23 mouse cellular contexts compared by ENCODE assay signal in genomic region chr13:114532393-114533097, GRCm38 (mm10).
A peak's percentile ranks its signal among the peaks of the same experiment; 100 is the strongest.
DNase-seq lines count a peak whose midpoint lies in the region; ATAC-seq lines count a peak whose summit lies in the region.
"Had no signal": no experiment of that assay in that cellular context is flagged by ENCODE, and none has a peak within 500 bp of the region (broad histone marks: within the 10 kb centered on the region; RNA-seq: fewer than 3 reads in every experiment).

No protein-coding gene starts in this region.

- peak overlapping the region; percentile 48; the same call in 1 of the 2 replicates for H3K27ac ChIP-seq in forebrain, embryonic 10.5 days
- H3K27ac ChIP-seq in forebrain, embryonic 15.5 days (replicated peaks), result no peak overlapping the region
- no peak overlapping the region for H3K27ac ChIP-seq in midbrain, embryonic 12.5 days (replicated peaks)
- no peak overlapping the region for H3K27ac ChIP-seq in midbrain, embryonic 15.5 days
- no peak overlapping the region for H3K27ac ChIP-seq in forebrain, embryonic 13.5 days
- H3K27ac ChIP-seq: embryonic facial prominence, embryonic 15.5 days; limb, embryonic 13.5 days; liver, embryonic 13.5 days had no signal

- no peaks in the 10 kb centered on the region for H3K36me3 ChIP-seq in forebrain, embryonic 10.5 days (replicated peaks)
- no peaks in the 10 kb centered on the region for H3K36me3 ChIP-seq in forebrain, embryonic 15.5 days
- no peaks in the 10 kb centered on the region for H3K36me3 ChIP-seq in midbrain, embryonic 12.5 days
- H3K36me3 ChIP-seq in midbrain, embryonic 15.5 days (replicated peaks), result no peaks in the 10 kb centered on the region
- no peaks in the 10 kb centered on the region for H3K36me3 ChIP-seq in forebrain, embryonic 13.5 days (ENCODE audit: poor library complexity, severe bottlenecking)
- H3K36me3 ChIP-seq: embryonic facial prominence, embryonic 15.5 days; heart, embryonic 12.5 days; limb, embryonic 13.5 days; liver, embryonic 13.5 days had no signal

- no peak overlapping the region for H3K4me2 ChIP-seq in forebrain, embryonic 15.5 days (replicated peaks)
- H3K4me2 ChIP-seq in midbrain, embryonic 12.5 days (replicated peaks), result 0 out of 2 replicates have a peak overlapping the region, but pooled peaks have one; percentile 4
- H3K4me2 ChIP-seq in midbrain, embryonic 15.5 days, result no peak overlapping the region
- no peak overlapping the region for H3K4me2 ChIP-seq in forebrain, embryonic 13.5 days
- H3K4me2 ChIP-seq: embryonic facial prominence, embryonic 15.5 days; heart, embryonic 12.5 days; limb, embryonic 13.5 days; liver, embryonic 13.5 days had no signal

- no peaks in the 10 kb centered on the region for H3K9me3 ChIP-seq in forebrain, embryonic 10.5 days
- H3K9me3 ChIP-seq in forebrain, embryonic 15.5 days, result no peaks in the 10 kb centered on the region
- H3K9me3 ChIP-seq in midbrain, embryonic 12.5 days, result no peaks in the 10 kb centered on the region
- H3K9me3 ChIP-seq in midbrain, embryonic 15.5 days, result no peaks in the 10 kb centered on the region
- no peaks in the 10 kb centered on the region for H3K9me3 ChIP-seq in forebrain, embryonic 13.5 days (replicated peaks)
- H3K9me3 ChIP-seq: embryonic facial prominence, embryonic 15.5 days; heart, embryonic 12.5 days; limb, embryonic 13.5 days; liver, embryonic 13.5 days had no signal

- H3K4me1 ChIP-seq in forebrain, embryonic 10.5 days, result peaks cover 22% of the 10 kb centered on the region
- peaks cover 8% of the 10 kb centered on the region; the same call in 1 of the 2 replicates for H3K4me1 ChIP-seq in forebrain, embryonic 15.5 days
- H3K4me1 ChIP-seq in midbrain, embryonic 12.5 days, result peaks cover 12% of the 10 kb centered on the region; the same call in 1 of the 2 replicates
- no peaks in the 10 kb centered on the region for H3K4me1 ChIP-seq in midbrain, embryonic 15.5 days
- H3K4me1 ChIP-seq in forebrain, embryonic 13.5 days, result peaks cover 12% of the 10 kb centered on the region
- H3K4me1 ChIP-seq: embryonic facial prominence, embryonic 15.5 days; heart, embryonic 12.5 days; limb, embryonic 13.5 days; liver, embryonic 13.5 days had no signal

- 68% methylated on average over 8 of the region's 8 CpGs for WGBS in forebrain, embryonic 10.5 days
- WGBS in forebrain, embryonic 15.5 days, result 33% methylated on average over 8 of the region's 8 CpGs
- WGBS in midbrain, embryonic 12.5 days, result 42% methylated on average over 8 of the region's 8 CpGs
- 42% methylated on average over 8 of the region's 8 CpGs for WGBS in midbrain, embryonic 15.5 days
- WGBS in forebrain, embryonic 13.5 days, result 34% methylated on average over 8 of the region's 8 CpGs

- H3K9ac ChIP-seq in forebrain, embryonic 15.5 days (replicated peaks), result no peak overlapping the region
- H3K9ac ChIP-seq in midbrain, embryonic 12.5 days (replicated peaks), result no peak overlapping the region
- H3K9ac ChIP-seq in midbrain, embryonic 15.5 days, result no peak overlapping the region
- no peak overlapping the region for H3K9ac ChIP-seq in forebrain, embryonic 13.5 days
- H3K9ac ChIP-seq: embryonic facial prominence, embryonic 15.5 days; heart, embryonic 12.5 days; limb, embryonic 13.5 days; liver, embryonic 13.5 days had no signal

- DNase-seq in forebrain, embryonic 10.5 days (ENCODE audit: extremely low spot score, low spot score), result no peak
- peak; percentile 34 for DNase-seq in mesoderm, embryonic 11.5 days (ENCODE audit: low read depth, low spot score)
- no peak for DNase-seq in cerebellum, adult 9-10 months
- DNase-seq in urinary bladder, postnatal 4 days (ENCODE audit: low spot score in 2 of 2), result no peak
- DNase-seq: adrenal gland, postnatal 10 days; cerebellum, adult 2 months; cerebellum, postnatal 36 days; gastrocnemius, postnatal 10 days; heart, adult 11 months; heart, postnatal 10 days; kidney, postnatal 36 days; liver, embryonic 13.5 days; lung, adult 2 months; lung, postnatal 14 days; right cerebral cortex, postnatal 14 days had no signal

- no peak for ATAC-seq in forebrain, embryonic 15.5 days (replicated peaks)
- peak; percentile 65 for ATAC-seq in midbrain, embryonic 12.5 days (ENCODE audit: low FRiP score, low read depth)
- no peak for ATAC-seq in midbrain, embryonic 15.5 days (replicated peaks)
- peak; percentile 76; the same call in 1 of the 2 replicates for ATAC-seq in forebrain, embryonic 13.5 days
- ATAC-seq: intestine, postnatal 0 days had no signal

- H3K4me3 ChIP-seq in forebrain, embryonic 10.5 days, result no peak overlapping the region
- H3K4me3 ChIP-seq in forebrain, embryonic 15.5 days, result no peak overlapping the region
- H3K4me3 ChIP-seq in midbrain, embryonic 12.5 days, result no peak overlapping the region
- H3K4me3 ChIP-seq in midbrain, embryonic 15.5 days, result no peak overlapping the region
- no peak overlapping the region for H3K4me3 ChIP-seq in forebrain, embryonic 13.5 days
- H3K4me3 ChIP-seq: embryonic facial prominence, embryonic 15.5 days; heart, embryonic 12.5 days; limb, embryonic 13.5 days; liver, embryonic 13.5 days had no signal

- H3K27me3 ChIP-seq in forebrain, embryonic 10.5 days (ENCODE audit: poor library complexity, severe bottlenecking), result no peaks in the 10 kb centered on the region; the same call in 1 of the 2 replicates
- no peaks in the 10 kb centered on the region for H3K27me3 ChIP-seq in forebrain, embryonic 15.5 days
- H3K27me3 ChIP-seq in midbrain, embryonic 12.5 days, result 0 out of 2 replicates have a peak, but pooled peaks cover 6% of the 10 kb centered on the region
- H3K27me3 ChIP-seq in midbrain, embryonic 15.5 days (replicated peaks), result no peaks in the 10 kb centered on the region
- H3K27me3 ChIP-seq in forebrain, embryonic 13.5 days, result 0 out of 2 replicates have a peak, but pooled peaks cover 2% of the 10 kb centered on the region
- H3K27me3 ChIP-seq: embryonic facial prominence, embryonic 15.5 days; heart, embryonic 12.5 days; limb, embryonic 13.5 days; liver, embryonic 13.5 days had no signal

Comparison
In these comparisons a context has a peak if more than half of its experiments do, and no peak if none do; other contexts are left out.
1. ATAC-seq: peak in midbrain, embryonic 12.5 days (single experiment) and forebrain, embryonic 13.5 days (single experiment); none in forebrain, embryonic 15.5 days (single experiment) and midbrain, embryonic 15.5 days (single experiment).